Mouse (Mus musculus) embryo, embryonic 11.5 days (tissue): ENCODE results near the gene Plin4.
A peak's percentile ranks its signal among the peaks of the same experiment; 100 is the strongest.
"Not testable (repeated sequence)": the region's sequence is repeated elsewhere in the genome, so short reads cannot be mapped to it uniquely, and the experiment has no call there.

Experiments
- DNase-seq: peaks from one replicate; pipeline ENCODE4 v3.0.0-alpha.2; 2012; ENCODE audit warnings: low read depth, low spot score

Plin4 gene

GRCm38 (mm10) chr17:56126175-56126574 is 16.6 kb upstream of the Plin4 start:
- DNase-seq, result no peak

DNA sequence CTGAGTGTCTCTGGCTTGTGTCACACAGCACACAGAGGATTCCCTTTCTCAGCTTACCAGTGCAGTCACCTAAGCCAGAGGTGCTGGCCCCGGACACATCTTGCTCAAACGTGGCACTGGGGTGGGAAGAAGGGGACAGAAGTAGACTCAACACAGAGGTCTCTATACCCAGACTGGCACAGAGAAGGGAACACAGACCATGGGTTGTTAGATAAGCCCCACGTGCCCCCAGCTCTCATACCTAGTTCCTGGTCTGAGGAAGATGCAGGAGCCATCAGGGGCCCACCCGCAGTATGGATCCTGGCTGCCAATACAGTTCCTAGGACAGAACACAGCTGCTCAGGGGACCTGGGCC is 15.7 kb upstream of the Plin4 start:
- no peak for DNase-seq

DNA sequence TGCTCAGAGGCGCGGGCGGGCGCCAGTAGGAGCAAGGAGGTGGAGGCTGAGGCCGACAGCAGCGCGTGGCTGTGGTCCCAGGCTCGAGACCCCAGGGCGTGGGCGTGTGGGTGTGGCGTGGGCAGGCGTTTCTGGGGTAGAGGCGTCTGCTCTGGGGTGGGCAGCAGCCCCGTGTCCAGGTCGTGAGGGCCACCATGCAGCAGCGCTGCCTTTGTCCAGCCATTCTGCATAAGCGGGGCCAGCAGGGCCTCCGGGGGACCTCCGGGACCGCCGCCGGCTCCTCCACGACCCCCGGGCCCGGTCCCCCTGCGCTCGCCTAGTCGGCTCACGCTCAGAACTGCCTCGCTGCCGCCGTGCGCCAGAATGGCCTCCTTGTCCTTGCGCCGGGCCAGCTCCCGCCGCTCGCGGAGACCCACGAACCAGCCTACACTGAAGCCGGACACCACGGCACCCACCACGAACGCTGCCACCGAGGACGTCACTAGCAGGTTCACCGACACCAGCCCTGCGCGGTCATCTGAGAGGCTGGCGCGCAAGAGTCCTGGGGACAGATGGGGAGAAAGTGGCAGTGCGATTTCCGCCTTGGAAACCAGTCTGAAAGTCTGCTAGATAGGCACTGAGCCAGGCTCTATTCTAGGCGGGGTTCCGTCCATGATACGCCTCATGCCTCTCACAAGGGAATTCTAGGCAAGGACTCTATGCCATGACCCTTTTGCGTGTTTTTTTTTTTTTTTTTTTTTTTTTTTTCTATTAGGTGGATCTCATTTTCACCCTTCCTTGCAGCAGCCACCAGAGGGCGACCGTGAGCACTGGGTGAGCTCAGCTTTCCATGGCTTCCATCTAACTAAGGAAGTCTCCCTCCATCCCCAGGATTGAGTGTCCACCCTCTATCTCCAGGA is 15.0 kb upstream of the Plin4 start:
- no peak for DNase-seq

DNA sequence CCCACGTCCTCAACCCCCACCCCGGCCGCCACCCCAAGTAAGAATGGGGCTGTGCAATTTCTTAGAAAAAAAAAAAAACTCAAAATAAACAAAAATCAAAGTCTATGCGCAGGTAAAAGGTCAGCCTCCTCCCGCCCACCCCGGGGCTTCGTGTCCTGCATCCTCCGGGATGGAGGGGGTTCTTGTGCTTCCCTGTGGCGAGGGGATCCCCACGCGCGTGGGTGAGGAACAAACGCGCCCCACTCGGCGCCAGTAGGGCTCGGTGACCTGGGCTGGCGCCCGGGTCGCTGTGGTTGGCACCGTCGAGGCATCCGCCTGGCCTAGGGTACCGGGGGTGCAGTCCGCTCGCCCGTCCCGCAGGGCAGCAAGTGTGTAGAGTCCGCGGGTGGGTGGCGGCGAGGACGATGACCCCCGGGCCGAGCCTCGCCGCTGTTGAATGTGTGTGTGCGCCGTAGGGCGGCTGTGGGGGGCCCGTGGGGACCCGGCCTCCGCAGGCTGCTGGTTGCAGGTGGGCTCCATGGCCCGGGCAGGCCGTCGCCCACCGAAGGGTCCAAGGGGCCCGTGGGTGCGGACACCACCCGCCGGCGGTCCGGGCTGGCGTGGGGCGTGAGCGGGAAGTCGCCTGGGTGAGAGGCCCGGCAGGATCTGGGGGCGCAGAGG is 14.2 kb upstream of the Plin4 start:
- no peak for DNase-seq

DNA sequence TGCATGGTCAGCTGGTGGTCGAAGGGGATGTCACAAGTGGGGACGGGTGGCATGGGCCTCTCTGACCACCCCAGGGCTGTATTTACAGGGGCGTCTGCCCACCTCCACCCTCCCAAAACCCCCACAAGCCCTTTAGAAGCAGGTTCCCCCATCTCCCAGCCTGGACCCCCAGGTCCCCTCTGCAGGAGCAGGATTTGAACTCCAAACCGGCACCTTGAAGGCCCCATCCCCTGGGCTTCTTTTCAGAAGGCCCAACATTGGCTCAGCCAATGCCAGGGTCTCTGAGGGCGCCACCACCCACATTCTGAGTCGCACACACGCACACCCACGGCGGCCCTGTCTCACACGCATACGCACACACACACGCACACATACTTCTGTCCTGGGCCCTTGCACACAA is 13.6 kb upstream of the Plin4 start:
- DNase-seq, result no peak

GRCm38 (mm10) chr17:56121826-56122225 is 12.2 kb upstream of the Plin4 start, which contains the start of gene Lrg1:
Lrg1 (minus strand) TSS chr17:56122001.
- no peak for DNase-seq

GRCm38 (mm10) chr17:56119981-56120880 is 10.6 kb upstream of the Plin4 start:
- no peak for DNase-seq

DNA sequence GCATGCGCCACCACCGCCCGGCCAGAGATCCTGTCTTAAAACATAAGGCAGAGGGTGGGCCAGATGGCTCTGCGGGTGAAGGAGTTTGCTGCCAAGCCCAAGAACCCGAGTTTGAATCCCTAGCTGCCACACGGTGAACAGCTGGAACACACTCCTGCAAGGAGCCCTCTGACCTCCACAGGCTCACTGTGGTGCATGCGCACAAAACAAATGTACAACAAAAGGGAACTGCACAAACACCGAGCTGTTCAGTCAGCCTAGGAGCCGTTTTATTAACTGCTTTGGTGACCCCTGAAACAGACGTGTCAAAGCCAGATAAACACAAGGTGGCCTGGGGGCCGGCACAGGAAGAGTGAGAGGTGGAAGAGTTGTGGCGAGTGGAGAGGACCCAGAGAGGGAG is 9.8 kb upstream of the Plin4 start:
- no peak for DNase-seq

DNA sequence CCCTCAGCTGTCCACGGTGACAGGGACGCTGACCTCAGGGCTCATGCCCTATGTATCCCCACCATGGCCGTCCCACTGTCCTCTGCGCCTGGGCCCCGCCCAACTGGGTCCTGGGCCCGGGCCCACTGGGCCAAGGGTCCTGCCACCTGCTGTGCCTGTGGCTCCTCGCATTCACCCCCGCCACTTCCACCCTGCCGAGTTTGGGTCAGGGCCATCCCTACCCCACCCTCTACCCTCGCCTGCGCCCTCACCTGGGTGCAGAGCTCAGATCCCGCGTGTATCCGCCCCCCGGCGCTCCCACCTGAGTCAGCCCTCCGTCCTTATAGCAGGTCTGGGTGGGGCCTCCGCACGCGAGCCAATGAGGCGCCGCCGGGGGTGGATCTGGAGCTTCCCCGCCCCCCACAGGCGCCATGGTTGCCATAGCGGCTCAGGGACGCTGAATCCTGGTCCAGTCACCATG is 7.7 kb upstream of the Plin4 start, which contains the start of gene Plin5:
TSS of gene Plin5 (minus strand) at position 346 of the 460 bp plus-strand sequence.
- DNase-seq, result no peak

GRCm38 (mm10) chr17:56116193-56116592 is 6.6 kb upstream of the Plin4 start:
- DNase-seq, result no peak

- no peak for DNase-seq
Observed at GRCm38 (mm10) chr17:56112743-56113142, 3.1 kb upstream of the Plin4 start.

GRCm38 (mm10) chr17:56111864-56112263 is 2.3 kb upstream of the Plin4 start:
- peak; percentile 54 for DNase-seq

GRCm38 (mm10) chr17:56111021-56111420 is 1.4 kb upstream of the Plin4 start:
- DNase-seq, result no peak

DNA sequence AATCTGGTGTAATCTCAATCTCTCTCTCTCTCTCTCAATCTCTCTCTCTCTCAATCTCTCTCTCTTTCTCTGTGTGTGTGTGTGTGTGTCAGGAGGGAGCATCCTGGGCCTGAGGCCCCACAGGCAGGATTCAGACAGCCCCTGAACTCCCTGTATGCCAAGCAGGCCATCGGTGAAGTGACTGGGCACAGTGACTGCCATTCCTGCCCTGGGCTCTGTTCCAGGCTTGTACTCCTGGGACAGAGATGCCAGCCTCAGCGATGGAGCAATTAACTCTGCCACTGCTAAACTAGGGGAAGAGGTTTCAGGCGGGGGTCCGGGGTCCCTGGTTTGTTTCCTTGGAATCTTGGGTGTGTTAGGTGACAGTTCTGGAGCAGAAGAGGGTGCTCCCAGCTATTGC is 968 bp upstream of the Plin4 start:
- no peak for DNase-seq

- no peak for DNase-seq
Observed at GRCm38 (mm10) chr17:56108334-56109044, 1.1 kb downstream of the Plin4 start.

DNA sequence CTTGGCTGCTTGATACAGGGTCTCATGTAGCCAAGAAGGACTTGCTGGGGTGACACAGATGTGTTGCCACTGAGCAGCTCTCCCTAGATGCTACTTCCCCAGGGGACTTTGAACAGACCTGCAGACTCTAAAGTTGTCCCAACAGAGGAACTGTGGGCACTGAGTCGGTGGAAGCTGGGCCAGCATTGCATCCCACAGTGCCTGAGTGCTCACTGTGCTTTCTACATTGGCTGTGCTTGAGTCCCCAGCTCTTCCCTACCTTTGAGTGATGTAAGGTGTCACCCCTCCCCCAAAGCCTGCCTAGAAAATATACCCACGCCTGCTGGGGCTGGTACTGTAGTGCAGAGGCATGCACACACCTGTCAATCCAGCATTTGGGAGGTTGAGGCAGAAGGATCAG is 1.9 kb downstream of the Plin4 start:
- DNase-seq, result no peak

GRCm38 (mm10) chr17:56106981-56107380 is 2.6 kb downstream of the Plin4 start:
- DNase-seq, result no peak

DNA sequence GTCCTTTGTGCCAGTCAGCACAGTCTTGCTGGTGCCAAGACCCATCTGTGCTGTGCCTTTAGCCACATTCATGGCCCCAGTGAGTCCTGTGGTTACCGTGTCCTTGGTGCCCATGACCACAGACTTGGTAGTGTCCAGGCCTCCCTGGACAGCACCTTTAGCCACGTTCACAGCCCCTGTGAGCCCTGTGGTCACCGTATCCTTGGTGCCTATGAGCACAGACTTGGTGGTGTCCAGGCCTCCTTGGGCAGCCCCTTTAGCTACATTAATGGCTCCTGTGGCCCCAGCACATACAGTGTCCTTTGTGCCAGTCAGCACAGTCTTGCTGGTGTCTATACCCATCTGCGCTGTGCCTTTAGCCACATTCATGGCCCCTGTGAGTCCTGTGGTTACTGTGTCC is 3.2 kb downstream of the Plin4 start:
- DNase-seq, result not testable (repeated sequence)

DNA sequence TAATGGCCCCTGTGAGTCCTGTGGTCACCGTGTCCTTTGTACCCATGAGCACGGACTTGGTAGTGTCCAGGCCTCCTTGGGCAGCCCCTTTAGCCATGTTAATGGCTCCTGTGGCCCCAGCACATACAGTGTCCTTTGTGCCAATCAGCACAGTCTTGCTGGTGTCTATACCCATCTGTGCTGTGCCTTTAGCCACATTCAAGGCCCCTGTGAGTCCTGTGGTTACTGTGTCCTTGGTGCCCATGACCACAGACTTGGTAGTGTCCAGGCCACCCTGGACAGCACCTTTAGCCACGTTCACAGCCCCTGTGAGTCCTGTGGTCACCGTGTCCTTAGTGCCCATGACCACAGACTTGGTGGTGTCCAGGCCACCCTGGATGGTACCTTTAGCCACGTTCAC is 4.8 kb downstream of the Plin4 start:
- DNase-seq, result not testable (repeated sequence)

DNA sequence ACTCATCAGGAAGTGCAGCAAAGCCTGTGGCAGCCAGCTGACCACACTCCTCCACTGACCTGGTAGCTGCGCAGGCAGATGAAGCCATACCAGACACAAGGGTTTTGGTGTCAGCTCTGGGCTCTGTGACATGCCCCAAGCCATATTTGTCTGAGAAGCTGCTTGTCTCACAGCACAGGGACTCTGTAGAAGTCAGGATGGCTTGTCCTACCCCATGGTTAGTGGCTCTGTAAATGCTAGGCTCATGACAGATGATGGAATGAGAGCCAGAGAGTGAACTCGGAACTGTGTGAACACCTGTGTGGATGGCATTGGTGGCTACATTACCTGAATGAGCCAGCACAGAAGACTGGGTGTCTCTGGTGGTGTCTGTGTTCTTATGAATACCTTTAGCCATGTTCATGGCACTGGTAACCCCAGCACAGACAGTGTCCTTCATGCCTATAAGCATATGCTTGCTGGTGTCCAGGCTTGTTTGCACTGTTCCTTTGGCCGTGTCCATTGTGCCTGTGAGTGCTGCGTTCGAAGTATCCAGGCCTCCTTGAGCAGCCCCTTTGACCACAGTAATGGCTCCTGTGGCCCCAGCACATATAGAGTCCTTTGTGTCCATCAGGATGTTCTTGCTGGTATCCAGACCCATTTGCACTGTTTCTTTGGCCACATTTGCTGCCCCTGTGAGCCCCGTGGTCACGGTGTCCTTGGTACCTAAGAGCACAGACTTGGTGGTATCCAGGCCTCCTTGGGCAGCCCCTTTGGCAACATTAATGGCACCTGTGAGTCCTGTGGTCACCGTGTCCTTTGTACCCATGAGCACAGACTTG is 5.9 kb downstream of the Plin4 start:
- no peak for DNase-seq
